Mouse (Mus musculus): Measurements from ENCODE around the gene Rere.

The Rere gene

DNA sequence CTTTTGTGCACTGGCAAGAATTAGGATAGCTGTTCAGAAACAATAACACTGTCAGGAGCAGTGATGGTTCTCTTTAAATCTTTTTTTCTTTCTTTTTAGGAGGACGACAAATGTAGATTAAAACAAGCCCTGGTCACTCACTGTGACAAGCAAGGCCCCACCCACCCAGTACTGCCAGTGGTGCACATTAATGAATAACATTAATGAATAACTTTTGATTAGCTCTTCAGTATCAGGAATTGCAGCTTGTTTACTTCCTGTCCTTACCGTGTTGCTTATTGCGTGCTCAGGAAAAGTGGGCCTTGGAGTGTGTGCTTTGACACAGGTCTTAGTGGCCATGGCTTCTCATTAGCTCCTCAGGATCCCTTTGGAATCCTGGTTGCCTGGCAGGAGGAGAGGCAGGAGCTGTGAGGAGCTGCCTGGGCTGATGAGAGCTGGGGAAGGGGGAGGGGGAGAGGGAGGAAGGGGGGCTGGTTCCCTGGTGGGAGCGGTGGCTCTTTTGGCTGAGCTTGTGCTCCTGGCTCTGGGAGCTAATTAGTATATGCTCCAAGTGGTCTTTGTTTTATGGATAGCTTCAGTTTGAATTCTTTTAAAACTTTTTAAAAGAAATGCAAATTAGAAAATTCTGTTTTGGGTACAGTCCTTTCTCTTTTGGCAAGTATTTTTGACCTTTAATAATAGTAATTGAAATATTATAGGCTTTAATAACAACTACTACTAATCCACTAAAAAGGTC is 65.4 kb downstream of the Rere start:
- no peak for DNase-seq (ENCODE audit: low read depth, low spot score)

DNA sequence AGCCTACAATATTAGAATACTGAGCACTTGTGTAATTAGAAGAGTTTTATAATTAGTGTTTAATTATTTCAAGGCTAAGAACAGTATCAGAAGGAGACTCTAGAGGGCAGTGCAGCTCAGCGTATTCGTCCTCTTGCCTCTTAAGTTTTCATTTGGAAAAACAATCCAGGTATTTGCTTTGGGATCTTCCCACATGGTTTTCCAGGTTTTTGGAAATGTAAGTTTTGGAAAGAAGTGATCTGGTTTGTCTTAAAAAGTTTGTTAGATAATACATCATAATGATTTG is 65.9 kb downstream of the Rere start:
- no peak for DNase-seq (ENCODE audit: low read depth, low spot score)

DNA sequence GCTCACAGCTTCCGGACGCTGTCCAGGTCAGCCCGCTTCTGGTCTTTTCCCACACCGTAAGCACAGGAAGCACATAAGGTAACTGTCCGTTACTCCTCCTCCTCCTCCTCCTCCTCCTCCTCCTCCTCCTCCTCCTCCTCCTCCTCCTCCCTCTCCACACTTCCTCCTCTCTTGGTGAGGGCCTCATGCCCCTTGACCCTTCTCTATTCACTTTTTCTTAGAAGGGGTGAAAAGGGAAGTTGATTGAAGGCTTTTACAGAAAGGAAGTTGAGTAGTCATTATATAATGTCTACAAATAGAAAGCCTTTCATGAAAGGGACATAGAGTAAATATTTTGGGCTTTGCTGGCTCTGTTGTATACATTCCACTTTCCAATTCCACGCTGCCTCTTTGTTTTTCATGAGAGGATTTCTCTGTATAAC is 68.2 kb downstream of the Rere start:
- no peak for DNase-seq (ENCODE audit: low read depth, low spot score)

DNA sequence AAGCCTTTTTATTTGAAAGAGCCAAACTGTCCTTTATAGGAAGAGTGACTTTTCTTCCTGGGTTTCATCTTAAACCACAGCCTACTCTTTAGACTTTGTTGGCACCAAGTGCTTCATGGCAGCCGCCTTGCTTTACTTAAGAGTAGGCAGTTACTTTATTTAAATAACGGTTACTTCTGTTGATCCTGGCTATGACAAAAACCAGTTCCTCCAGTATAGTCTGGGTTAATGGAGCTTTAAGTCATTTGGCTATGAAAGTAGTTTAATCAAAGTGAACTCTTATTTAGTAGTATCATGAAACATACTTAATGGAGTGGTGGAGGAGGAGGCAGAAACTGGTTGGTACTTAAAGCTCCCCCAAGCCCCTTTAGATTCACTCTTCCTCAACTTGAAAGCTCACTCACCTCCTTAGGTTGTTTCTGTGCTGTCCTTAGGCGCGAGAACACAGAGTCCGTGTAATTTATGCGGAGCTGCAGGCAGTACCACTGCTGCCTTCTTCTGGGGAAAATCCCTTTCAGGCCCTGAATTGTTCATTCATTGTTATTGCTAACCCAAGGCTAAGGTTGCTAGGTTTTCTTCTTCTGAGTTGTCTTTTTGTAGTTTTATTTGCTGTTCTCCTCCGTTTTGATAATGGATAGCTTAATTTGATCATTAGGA is 70.1 kb downstream of the Rere start:
- no peak for DNase-seq (ENCODE audit: low read depth, low spot score)

DNA sequence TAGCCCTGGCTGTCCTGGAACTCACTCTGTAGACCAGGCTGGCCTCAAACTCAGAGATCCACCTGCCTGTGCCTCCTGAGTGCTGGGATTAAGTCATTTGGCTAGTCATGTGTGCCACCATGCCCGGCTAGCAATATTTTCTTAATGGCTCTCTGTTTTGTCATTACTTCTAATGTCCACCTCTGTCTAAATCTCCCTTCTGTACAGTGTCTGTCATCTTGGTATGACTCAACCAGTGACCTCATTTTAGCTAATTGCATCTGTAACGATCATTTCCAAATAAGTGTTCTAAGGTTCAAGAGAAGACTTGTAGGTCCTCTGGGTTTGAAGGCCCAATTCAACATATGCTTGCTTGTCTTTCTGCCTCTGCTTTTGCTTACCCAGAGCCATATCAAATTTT is 71.3 kb downstream of the Rere start:
- DNase-seq (ENCODE audit: low read depth, low spot score), result no peak

DNA sequence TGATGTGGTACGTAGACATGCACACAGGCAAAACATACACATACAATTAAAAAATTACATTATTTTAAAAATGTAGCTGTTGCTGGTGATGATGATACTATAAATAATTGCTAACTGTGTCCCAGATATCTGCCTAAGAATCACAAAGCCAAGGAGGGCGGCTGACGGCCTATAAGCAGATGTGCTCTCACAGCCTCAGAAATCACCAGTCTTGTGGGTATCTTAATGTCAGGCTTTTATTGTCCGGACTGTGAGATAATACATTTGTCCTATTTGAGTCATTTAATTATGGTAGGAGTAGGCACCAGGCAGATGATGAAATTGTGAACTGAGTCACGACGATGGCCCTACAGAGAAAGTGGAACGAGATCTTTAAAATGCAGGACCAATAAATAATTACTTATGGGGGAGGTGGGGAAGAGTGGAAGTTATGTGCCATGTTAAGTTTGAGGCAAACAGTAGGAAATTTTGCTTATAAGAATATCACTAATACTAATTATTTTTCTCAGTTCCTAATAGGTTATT is 72.0 kb downstream of the Rere start:
- no peak for DNase-seq (ENCODE audit: low read depth, low spot score)

DNA sequence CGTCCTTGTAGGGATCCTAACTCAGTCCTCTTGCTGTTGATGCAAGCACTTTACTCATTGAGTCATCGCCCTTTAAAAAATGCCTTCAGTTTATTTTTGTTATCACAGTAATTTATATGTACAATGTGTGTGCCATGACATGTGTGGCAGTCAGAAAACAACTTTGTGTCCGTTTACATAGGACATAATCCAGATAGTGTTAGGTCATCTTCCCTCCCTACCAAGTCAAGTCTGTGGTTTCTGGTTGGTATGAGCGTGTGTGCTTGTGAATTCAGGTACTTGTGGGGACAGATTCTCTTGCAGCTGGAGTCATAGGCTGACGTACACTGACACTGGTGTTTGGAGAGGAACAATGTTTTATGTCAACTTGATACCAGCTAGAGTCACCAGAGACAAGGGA is 74.4 kb downstream of the Rere start:
- DNase-seq (ENCODE audit: low read depth, low spot score), result no peak

DNA sequence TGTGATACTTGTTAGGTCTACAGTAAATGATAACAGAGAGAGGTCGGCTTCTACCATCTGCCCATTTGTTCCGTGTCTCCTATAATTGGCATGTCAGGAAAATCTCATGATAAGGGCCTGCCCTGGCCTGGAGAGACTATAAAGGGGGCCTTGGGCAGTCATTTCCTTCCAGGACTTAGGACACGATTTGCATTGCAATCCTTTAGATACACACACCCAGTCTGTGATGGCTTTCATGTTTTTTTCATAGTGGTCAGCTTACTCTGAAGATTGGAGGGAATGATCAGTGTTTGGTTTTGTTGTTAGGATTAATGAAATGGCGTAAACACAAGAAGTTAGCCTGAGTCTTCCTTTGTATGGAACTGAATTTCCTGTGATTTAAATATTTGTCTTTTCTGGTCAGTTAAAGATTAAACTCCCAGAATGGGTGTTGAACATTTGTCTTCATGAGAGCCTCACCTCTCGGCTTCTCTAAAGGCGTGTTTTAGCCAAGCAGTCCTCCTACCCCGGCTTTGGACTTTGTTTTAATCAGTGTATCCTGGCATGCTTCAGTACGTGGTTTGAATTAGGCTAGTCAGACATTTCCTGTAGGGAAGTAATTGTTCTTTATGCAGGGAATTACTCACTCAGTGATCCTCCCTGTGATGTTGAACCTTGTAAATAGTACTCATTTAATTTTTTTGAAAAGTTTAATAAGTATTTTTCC is 80.7 kb downstream of the Rere start:
- no peak for DNase-seq (ENCODE audit: low read depth, low spot score)

DNA sequence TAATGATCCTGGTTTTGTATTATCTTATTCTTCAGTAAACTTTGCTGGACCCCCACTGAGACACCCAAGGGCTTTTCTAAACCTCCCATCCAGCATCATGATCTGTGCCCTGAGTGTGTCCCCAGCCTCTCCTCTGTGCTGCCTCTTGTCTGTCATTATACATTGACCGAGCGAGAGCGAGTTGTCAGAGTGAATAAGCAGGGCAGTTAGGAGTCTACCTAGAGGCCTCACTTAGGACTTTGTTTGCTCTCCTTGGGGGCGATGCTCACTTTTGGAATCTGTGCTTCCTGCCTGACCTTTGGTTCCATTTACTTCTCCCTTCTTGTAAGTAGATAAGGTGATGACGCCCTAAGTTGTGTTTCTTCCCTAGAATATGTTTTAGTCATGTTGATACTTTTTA is 81.4 kb downstream of the Rere start:
- no peak for DNase-seq (ENCODE audit: low read depth, low spot score)

DNA sequence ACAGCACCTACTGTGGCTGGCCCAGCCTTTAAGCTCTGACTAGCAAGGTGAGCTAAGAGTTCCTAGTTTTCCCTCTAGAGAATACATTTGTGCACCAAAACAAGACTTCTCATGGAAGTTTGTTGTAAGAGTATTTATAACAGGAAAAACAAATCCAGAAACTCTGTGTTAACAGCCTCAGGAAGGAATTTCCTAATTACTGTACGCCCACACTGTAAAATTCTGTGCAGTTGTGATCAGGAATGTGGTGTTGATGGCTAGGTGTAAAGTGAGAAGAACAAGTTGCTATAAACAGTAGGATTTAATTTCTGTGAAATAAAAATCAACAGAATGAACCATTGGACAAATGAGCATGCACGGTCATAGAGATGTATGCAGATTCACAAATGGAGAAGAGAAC is 83.3 kb downstream of the Rere start:
- no peak for DNase-seq (ENCODE audit: low read depth, low spot score)

DNA sequence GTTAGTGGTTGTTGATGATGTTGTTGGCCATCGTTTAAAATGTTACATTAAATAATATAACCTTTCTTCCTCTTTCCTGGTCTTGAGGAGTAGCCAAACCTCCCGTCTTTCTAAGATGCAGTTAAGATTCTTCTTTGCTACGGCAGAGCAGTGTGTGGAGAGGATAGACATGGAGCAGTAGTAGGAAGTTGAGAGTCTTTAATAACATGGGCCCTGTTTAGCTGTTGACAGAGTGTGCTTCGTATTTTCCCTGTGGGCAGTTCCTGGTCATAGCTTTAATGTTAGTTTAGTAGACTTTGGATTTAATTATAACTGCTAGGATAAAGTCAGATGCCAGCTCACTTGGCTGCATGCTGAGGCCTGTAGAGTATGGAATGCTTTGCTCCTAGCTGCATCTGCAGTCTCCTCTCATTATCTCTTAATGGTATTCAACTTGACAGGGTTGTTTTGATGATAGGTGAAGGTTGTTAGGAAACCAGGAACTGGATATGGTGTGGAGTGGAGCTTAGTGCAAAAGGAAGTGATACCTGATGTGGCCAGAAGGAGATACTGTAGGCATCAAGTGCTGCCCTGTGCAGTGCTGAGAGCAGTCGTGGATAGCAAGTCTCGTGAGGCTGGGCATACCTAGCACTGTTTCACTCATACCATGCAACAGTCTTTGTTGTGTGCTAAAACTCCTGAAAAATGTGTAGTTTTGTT is 85.2 kb downstream of the Rere start:
- no peak for DNase-seq (ENCODE audit: low read depth, low spot score)

DNA sequence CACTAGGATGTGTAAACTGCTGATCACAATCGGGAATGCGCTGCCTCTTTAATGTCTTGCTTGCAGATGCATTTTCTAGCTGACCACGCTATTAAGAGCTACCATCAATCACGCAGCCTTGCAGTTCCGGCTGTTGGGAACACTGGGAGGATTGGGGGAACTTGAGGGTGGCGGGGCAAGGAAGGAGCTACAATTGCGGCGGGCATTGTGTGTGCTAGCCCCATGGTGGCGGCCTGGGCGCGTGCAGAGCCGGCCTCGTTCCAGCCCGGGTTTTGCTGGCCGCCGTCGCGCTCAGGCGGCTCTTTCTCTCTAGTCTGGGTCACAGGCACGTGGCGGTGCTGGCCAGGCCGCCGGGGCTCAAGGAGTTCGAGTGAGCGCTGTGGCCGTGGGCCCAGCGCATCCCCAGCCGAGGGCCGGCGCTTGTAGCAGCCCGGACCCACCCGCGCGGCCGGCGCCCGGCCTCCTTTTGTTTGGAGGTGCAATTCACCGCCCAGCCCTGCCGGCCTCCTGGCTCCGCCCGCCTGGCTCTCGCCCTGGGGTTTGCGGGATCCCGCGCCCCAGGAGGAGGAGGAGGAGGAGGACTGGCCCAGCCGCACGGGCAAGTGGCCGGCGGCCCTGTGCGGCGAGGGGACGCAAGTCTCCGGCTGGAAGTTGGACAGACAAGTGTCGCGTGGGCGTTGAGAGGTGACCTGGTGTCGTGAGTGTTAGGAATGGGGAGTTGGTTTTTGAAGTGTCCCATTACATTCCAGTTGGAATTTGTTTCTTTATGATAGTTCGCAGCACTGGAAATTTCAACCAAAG is 90.3 kb downstream of the Rere start:
- DNase-seq (ENCODE audit: low read depth, low spot score), result peak; percentile 36

DNA sequence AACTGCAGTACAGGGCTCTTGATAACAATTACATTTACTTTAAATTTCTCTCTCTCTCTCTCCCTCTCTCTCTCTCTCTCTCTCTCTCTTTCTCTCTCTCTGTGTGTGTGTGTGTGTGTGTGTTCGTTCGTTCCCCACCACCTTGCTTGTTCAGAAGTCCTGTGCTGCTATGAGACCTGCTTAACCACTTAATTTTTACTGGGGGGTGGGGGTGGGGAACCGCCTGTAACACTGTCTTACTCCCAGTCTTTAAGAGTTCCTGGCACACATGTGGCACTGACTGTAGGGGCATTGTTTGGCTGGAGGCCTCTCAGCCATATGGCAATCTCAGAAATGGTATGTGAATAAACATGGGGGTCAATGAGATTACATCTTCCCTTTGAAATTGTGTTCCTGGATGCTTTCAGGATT is 91.2 kb downstream of the Rere start:
- DNase-seq (ENCODE audit: low read depth, low spot score), result no peak

DNA sequence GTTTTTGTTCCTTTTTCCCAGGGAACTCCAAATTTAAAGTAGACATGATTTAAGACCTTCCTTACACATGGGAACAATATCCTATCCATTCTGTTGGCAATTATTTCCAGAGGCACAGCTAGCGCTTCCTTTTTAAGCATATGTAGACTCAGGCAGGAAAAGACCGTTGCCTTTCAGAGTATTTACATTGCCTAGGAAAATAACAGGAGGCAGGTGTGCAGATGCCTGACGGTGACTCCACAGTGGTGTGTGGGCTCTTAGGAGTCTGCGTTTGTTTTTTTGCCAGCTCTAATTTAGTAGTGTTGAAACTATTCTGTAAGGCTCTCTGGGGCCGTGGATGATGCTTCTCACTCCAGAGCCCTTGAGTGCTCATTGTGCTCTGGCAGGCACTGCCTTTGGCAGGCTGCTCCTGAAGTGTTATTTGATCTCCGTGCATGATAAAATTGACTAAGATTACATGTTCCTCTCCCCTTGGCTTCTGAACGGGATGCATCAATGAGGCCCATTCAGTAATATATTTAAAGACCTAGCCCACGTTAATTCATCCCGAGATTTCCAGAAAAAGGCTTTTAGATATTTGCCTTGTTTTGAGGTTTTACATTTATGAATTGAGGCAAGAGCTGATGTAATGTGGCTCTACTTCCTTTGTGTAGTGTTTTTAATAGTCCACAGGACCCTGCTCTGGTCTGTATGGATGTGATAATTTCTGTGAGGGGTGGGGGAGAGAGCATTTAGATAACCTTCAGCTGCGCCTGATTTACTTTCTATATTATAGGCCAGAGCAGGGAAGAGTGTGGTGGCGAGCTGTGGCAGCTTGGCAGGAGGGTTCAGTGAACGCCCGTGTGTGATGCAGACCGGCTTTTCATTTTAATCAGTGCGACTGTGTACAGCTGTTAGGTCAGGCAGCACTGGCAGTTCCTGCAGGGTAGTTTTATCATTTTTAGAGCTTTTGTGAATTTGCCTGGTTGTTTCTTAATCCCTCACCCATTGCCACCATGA is 92.0 kb downstream of the Rere start:
- DNase-seq (ENCODE audit: low read depth, low spot score), result peak; percentile 70

DNA sequence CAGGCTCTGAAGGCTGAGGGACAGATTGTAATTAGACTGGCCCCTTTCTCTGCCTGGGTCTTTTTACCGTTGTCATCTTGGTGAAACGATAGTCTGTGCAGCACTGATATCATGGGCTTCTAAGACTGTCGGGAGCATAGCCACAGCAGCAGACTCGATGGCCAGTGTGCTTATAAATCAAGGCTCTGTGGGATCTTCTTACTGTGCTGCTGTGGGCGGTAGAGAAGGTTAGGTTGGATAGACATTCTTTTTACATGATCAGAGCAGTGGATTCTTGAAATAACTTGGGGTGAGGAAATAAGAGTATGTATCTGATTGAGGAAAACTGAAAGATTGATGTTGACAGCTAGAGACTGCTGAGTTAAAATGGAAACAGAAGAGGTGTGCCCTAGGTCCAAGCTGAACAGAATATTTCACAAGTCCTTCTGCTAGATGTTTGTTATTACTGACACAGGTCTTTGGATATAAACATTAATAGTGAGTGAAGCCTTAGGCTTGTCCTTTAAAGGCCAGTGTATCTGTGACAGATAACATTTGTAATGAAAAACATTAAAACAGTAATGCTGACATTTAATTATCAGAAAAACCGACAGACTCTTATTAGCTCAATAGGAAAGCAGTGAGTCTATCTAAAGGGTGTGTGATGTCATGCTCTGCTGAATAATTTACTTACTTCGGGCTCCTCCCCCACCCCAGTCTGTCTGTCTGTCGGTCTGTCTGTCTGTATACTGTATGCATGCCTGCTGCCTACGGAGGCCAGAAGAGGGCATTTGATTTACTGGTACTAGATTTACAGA is 93.4 kb downstream of the Rere start:
- no peak for DNase-seq (ENCODE audit: low read depth, low spot score)

DNA sequence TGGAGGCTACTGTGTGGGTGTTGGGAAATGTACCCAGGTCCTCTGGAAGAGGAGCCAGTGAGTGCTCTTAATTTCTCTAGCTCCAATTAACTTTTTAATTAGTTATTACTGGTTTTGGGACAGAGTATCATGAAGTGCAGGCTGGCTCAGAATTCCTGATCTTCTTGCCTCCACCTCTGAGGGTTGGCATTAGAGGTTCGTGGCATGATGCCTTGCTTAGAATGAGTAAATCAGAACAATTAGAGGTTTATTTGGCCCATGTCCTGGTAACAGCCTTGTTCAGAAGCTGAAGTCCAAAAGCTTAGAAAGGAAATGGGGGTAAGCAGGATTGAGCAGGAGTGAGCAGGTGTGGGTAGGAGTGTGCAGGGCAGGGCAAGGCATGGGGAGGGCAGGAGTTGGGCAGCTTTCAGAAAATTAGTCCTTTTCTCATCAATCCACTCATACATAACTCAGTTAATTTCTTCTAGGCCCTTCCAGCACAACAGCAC is 94.0 kb downstream of the Rere start:
- DNase-seq (ENCODE audit: low read depth, low spot score), result no peak

DNA sequence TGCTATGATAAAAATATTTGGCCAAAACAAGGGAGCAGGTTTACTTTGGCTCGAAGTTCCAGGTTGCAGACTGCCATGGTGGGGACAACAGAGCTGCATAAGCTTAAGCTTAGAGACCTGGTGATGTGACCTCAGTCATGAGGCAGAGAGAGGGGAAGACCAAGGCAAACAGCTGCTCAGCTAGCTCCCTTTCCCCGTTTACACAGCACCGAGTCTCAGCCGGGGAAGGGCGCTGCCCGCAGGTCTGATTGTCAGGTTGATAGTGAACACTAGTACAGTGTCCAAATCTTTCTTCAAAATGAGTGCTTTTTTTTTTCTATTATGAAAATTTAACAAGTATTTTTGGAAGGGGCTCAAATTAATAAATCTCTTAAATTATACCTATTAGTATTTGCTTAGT is 97.9 kb downstream of the Rere start:
- DNase-seq (ENCODE audit: low read depth, low spot score), result no peak

DNA sequence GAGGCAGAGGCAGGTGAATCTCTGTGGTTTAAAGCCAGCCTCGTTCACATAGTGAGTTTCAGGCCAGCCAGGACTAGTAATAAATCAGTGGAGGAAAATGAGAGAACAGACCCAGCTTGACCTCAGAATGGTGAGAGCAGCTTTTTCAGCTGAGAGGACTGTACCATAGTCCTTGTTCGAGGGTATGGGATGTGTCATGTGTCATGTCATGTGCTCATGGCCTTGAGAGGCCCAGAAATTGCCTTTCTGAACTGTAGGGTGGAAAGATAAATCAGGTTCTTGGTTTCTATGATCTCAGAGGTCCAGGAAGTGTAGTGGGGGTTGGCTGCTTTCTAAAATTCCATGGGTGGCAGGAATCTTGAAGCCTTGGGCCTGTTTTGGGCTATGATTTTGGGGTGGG is 98.3 kb downstream of the Rere start:
- DNase-seq (ENCODE audit: low read depth, low spot score), result no peak

DNA sequence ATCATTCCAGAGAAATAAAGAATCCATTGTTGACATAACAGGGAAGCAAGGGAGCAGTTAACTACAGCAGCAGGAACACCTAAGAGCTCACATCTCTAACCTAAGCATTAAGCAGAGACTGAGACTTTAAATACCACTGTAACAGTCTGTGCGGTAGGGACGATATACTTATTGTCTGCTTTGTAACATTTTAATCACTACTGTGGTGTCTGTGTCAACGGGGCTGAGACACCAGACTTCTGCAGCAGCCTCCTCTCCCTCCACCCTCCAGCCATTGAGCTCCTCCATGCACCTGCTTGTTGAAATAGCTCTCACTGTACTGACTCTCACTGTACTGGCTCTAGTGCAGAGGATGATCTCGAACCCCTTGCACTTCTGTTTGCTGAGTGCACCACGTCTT is 98.8 kb downstream of the Rere start:
- no peak for DNase-seq (ENCODE audit: low read depth, low spot score)
